Mouse (Mus musculus) forebrain, embryonic 12.5 days (tissue): Measurements from ENCODE around the gene Zmiz1. TPM values are rescaled to one million over a fixed set of nuclear protein-coding genes. Genes with fewer than 3 reads are reported as not detected.

Experiments
- ATAC-seq: fragments of 200-750 bp; cut with Nextera tagmentation; 2 replicates; pipeline ENCODE4 v1.8.0; 2017; ENCODE audit warnings: moderate TSS enrichment; ENCODE audit not compliant: low FRiP score
- H3K27ac ChIP-seq: fragments of 300-500 bp; sonication (generic); 2 replicates; pipeline ENCODE4 v1.5.1; 2016; ENCODE audit warnings: mild to moderate bottlenecking
- H3K27me3 ChIP-seq: fragments of 300-500 bp; sonication (generic); 2 replicates; pipeline ENCODE4 v1.6.1; 2016; ENCODE audit warnings: mild to moderate bottlenecking
- H3K36me3 ChIP-seq: fragments of 300-500 bp; sonication (generic); replicated peaks from 2 replicates; pipeline ENCODE4 v1.6.1; 2016; ENCODE audit warnings: mild to moderate bottlenecking
- H3K4me1 ChIP-seq: fragments of 300-500 bp; sonication (generic); 2 replicates; pipeline ENCODE4 v1.6.1; 2016
- H3K4me2 ChIP-seq: fragments of 300-500 bp; sonication (generic); 2 replicates; pipeline ENCODE4 v1.6.1; 2016; ENCODE audit warnings: mild to moderate bottlenecking, moderate library complexity
- H3K4me3 ChIP-seq: fragments of 300-500 bp; sonication (generic); replicated peaks from 2 replicates; pipeline ENCODE4 v1.5.1; 2016; ENCODE audit warnings: mild to moderate bottlenecking
- H3K9ac ChIP-seq: fragments of 300-500 bp; sonication (generic); 2 replicates; pipeline ENCODE4 v1.6.1; 2016; ENCODE audit warnings: mild to moderate bottlenecking
- H3K9me3 ChIP-seq: fragments of 300-500 bp; sonication (generic); 2 replicates; pipeline ENCODE4 v1.6.1; 2016
- WGBS: fragments of 180-500 bp; shearing (Covaris S2); methylation state at CpG from one replicate; pipeline ENCODE4 v1.1.7; 2016; 5-methylcytosine and 5-hydroxymethylcytosine counted together
- polyA plus RNA-seq: library from polyadenylated mRNA; unstranded; fragments of >200 nt; fragmentation: Nextera tagmentation; extraction: Ambion mirVana; gene quantifications from 2 replicates; pipeline ENCODE4 v1.2.1, GENCODE M21; 2016

The Zmiz1 gene
- polyA plus RNA-seq, 1 experiment from 2014 or later, result 64.1 TPM

GRCm38 (mm10) chr14:25524884-25525283 is 65.9 kb downstream of the Zmiz1 start:
- H3K9me3 ChIP-seq, result no peaks in the 10 kb centered on the region
- H3K27me3 ChIP-seq, result no peaks in the 10 kb centered on the region
- no peak overlapping the region for H3K9ac ChIP-seq
- no peak for ATAC-seq
- H3K4me3 ChIP-seq, result no peak overlapping the region
- no peak overlapping the region for H3K27ac ChIP-seq
- no peak overlapping the region for H3K4me2 ChIP-seq
- peaks cover 56% of the 10 kb centered on the region for H3K4me1 ChIP-seq
- 90% methylated on average over 4 of the region's 4 CpGs for WGBS
- H3K36me3 ChIP-seq, result peaks cover 27% of the 10 kb centered on the region

- Histone ChIP-seq H3K9ac (no peak overlapping the region), H3K36me3 (peaks cover 27% of the 10 kb centered on the region), H3K27ac (no peak overlapping the region), H3K4me1 (peaks cover 54% of the 10 kb centered on the region), H3K9me3 (no peaks in the 10 kb centered on the region), H3K4me3 (no peak overlapping the region), H3K4me2 (no peak overlapping the region), H3K27me3 (no peaks in the 10 kb centered on the region)
- no peak for ATAC-seq
- WGBS, result 80% methylated on average over 8 of the region's 8 CpGs
Observed at GRCm38 (mm10) chr14:25525729-25526128, 66.7 kb downstream of the Zmiz1 start.

GRCm38 (mm10) chr14:25526872-25527271 is 67.9 kb downstream of the Zmiz1 start:
- WGBS, result 93% methylated on average over 7 of the region's 8 CpGs

GRCm38 (mm10) chr14:25527321-25527720 is 68.3 kb downstream of the Zmiz1 start:
- peaks cover 27% of the 10 kb centered on the region for H3K36me3 ChIP-seq

More at GRCm38 (mm10) chr14:25526872-25527271, 67.9 kb downstream of the Zmiz1 start:
- peaks cover 27% of the 10 kb centered on the region for H3K36me3 ChIP-seq
- H3K27me3 ChIP-seq, result no peaks in the 10 kb centered on the region
- peaks cover 42% of the 10 kb centered on the region for H3K4me1 ChIP-seq
- H3K4me2 ChIP-seq, result no peak overlapping the region
- no peak for ATAC-seq
- no peak overlapping the region for H3K4me3 ChIP-seq
- H3K27ac ChIP-seq, result no peak overlapping the region
- no peaks in the 10 kb centered on the region for H3K9me3 ChIP-seq
- no peak overlapping the region for H3K9ac ChIP-seq

GRCm38 (mm10) chr14:25530342-25530741 is 71.4 kb downstream of the Zmiz1 start:
- WGBS, result 97% methylated on average over 4 of the region's 4 CpGs
- Histone ChIP-seq H3K9ac (0 out of 2 replicates have a peak overlapping the region, but pooled peaks have one; percentile 0), H3K9me3 (no peaks in the 10 kb centered on the region), H3K36me3 (peaks cover 26% of the 10 kb centered on the region), H3K27ac (peak overlapping the region; percentile 19; the same call in 1 of the 2 replicates), H3K4me3 (no peak overlapping the region), H3K4me2 (no peak overlapping the region), H3K27me3 (no peaks in the 10 kb centered on the region), H3K4me1 (peaks cover 17% of the 10 kb centered on the region)
- ATAC-seq, result no peak

More at GRCm38 (mm10) chr14:25527321-25527720, 68.3 kb downstream of the Zmiz1 start:
- Histone ChIP-seq H3K4me3 (no peak overlapping the region), H3K27me3 (no peaks in the 10 kb centered on the region), H3K4me1 (peaks cover 38% of the 10 kb centered on the region), H3K27ac (no peak overlapping the region), H3K9me3 (no peaks in the 10 kb centered on the region), H3K4me2 (no peak overlapping the region), H3K9ac (no peak overlapping the region)
- no peak for ATAC-seq
- WGBS, result 84% methylated on average over 2 of the region's 2 CpGs

- Histone ChIP-seq H3K9me3 (no peaks in the 10 kb centered on the region), H3K4me3 (no peak overlapping the region), H3K27ac (no peak overlapping the region), H3K36me3 (peaks cover 27% of the 10 kb centered on the region), H3K9ac (0 out of 2 replicates have a peak overlapping the region, but pooled peaks have one; percentile 0), H3K4me2 (no peak overlapping the region), H3K27me3 (no peaks in the 10 kb centered on the region), H3K4me1 (peaks cover 13% of the 10 kb centered on the region)
- ATAC-seq, result no peak
- 70% methylated on average over 5 of the region's 5 CpGs for WGBS
Observed at GRCm38 (mm10) chr14:25530815-25531214, 71.8 kb downstream of the Zmiz1 start.

GRCm38 (mm10) chr14:25533010-25533409 is 74.0 kb downstream of the Zmiz1 start:
- H3K9me3 ChIP-seq, result no peaks in the 10 kb centered on the region
- H3K4me3 ChIP-seq, result no peak overlapping the region
- ATAC-seq, result no peak
- 0 out of 2 replicates have a peak overlapping the region, but pooled peaks have one; percentile 19 for H3K27ac ChIP-seq
- H3K4me1 ChIP-seq, result peaks cover 13% of the 10 kb centered on the region
- peaks cover 44% of the 10 kb centered on the region for H3K36me3 ChIP-seq
- WGBS, result 84% methylated on average over 3 of the region's 3 CpGs
- H3K4me2 ChIP-seq, result no peak overlapping the region
- H3K27me3 ChIP-seq, result no peaks in the 10 kb centered on the region
- no peak overlapping the region for H3K9ac ChIP-seq

- H3K36me3 ChIP-seq, result peaks cover 45% of the 10 kb centered on the region
- 85% methylated on average over 9 of the region's 9 CpGs for WGBS
- no peak overlapping the region for H3K27ac ChIP-seq
- H3K9me3 ChIP-seq, result no peaks in the 10 kb centered on the region
- H3K9ac ChIP-seq, result no peak overlapping the region
- peaks cover 13% of the 10 kb centered on the region for H3K4me1 ChIP-seq
- H3K4me2 ChIP-seq, result no peak overlapping the region
- H3K27me3 ChIP-seq, result no peaks in the 10 kb centered on the region
- no peak for ATAC-seq
- no peak overlapping the region for H3K4me3 ChIP-seq
Observed at GRCm38 (mm10) chr14:25533631-25534395, 74.8 kb downstream of the Zmiz1 start.

GRCm38 (mm10) chr14:25534396-25534769 is 75.4 kb downstream of the Zmiz1 start:
- H3K4me1 ChIP-seq, result peaks cover 13% of the 10 kb centered on the region
- H3K27ac ChIP-seq, result no peak overlapping the region
- ATAC-seq, result no peak
- no peak overlapping the region for H3K4me3 ChIP-seq
- H3K27me3 ChIP-seq, result no peaks in the 10 kb centered on the region
- H3K9ac ChIP-seq, result no peak overlapping the region
- no peak overlapping the region for H3K4me2 ChIP-seq
- peaks cover 46% of the 10 kb centered on the region for H3K36me3 ChIP-seq
- H3K9me3 ChIP-seq, result no peaks in the 10 kb centered on the region

- H3K9me3 ChIP-seq, result no peaks in the 10 kb centered on the region
Observed at GRCm38 (mm10) chr14:25534918-25535582, 76.1 kb downstream of the Zmiz1 start.

GRCm38 (mm10) chr14:25535583-25535943 is 76.6 kb downstream of the Zmiz1 start:
- H3K27ac ChIP-seq, result no peak overlapping the region
- WGBS, result 88% methylated on average over 4 of the region's 4 CpGs
- H3K4me3 ChIP-seq, result no peak overlapping the region
- no peaks in the 10 kb centered on the region for H3K27me3 ChIP-seq
- H3K36me3 ChIP-seq, result peaks cover 58% of the 10 kb centered on the region
- H3K9ac ChIP-seq, result no peak overlapping the region
- no peak overlapping the region for H3K4me2 ChIP-seq
- no peaks in the 10 kb centered on the region for H3K9me3 ChIP-seq
- H3K4me1 ChIP-seq, result peaks cover 15% of the 10 kb centered on the region
- ATAC-seq, result no peak

More at GRCm38 (mm10) chr14:25534918-25535582, 76.1 kb downstream of the Zmiz1 start:
- Histone ChIP-seq H3K4me1 (peaks cover 17% of the 10 kb centered on the region), H3K9ac (no peak overlapping the region), H3K27me3 (no peaks in the 10 kb centered on the region), H3K4me3 (no peak overlapping the region), H3K4me2 (no peak overlapping the region), H3K36me3 (peaks cover 53% of the 10 kb centered on the region), H3K27ac (no peak overlapping the region)
- WGBS, result 90% methylated on average over 11 of the region's 11 CpGs
- ATAC-seq, result no peak

- no peak overlapping the region for H3K4me2 ChIP-seq
- peaks cover 66% of the 10 kb centered on the region for H3K36me3 ChIP-seq
- no peaks in the 10 kb centered on the region for H3K27me3 ChIP-seq
- H3K9ac ChIP-seq, result no peak overlapping the region
- WGBS, result 90% methylated on average over 8 of the region's 8 CpGs
- no peak for ATAC-seq
- no peak overlapping the region for H3K27ac ChIP-seq
- H3K4me1 ChIP-seq, result peaks cover 16% of the 10 kb centered on the region
- no peak overlapping the region for H3K4me3 ChIP-seq
- H3K9me3 ChIP-seq, result no peaks in the 10 kb centered on the region
Observed at GRCm38 (mm10) chr14:25536476-25536875, 77.5 kb downstream of the Zmiz1 start.
